Mouse (Mus musculus): ENCODE measurements around the gene Ganab.
"Not testable (repeated sequence)": the region's sequence is repeated elsewhere in the genome, so short reads cannot be mapped to it uniquely, and the experiment has no call there.

The Ganab gene

DNA sequence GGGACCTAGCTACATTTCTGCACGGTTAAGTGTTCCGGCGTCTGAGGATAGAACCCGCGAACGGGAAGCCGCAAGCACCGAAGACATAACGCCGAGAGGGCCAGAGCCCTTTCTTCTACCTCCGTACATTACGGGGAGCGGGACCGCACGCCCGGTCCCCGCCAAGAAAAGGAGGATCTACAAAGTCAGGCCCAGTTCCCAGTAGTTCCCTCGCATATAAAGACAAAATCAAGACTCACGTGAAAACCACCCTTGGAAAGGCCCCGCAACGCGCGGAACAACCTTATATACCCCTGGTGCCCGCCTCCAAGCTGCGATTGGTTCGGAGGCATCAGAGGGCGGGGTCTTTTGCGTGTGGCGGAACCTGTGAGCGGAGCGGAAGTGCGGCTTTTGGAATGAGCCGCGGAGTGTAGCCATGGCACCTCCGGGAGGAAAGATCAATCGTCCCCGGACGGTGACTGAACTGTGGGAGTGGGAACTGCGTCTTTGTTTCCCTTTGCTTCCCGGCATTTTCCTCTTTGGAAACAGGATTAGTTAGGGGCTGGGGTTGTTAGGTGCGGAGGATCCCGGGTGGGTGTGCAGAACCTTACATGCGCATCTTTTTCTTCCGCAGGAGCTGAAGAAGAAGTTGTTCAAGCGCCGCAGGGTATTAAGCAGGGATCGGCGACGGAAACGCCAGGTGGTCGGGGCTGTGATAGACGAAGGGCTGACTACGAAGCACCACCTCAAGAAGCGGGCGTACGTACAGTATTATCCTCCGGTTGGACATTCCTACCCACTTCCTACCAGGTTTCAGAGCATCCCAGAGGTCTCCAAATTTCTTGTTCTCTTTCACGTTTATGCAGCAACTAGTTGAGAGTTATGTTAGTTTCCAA, 9.1 kb upstream of the Ganab start, which contains the start of the genes 1810009A15Rik and Gm49416:
Gene 1810009A15Rik (plus strand): TSS at position 343 of the 875 bp plus-strand sequence.
Gene Gm49416 (plus strand): TSS at position 416 of the 875 bp plus-strand sequence.
- peak; percentile 86 for DNase-seq (ENCODE audit: low read depth, low spot score)

DNA sequence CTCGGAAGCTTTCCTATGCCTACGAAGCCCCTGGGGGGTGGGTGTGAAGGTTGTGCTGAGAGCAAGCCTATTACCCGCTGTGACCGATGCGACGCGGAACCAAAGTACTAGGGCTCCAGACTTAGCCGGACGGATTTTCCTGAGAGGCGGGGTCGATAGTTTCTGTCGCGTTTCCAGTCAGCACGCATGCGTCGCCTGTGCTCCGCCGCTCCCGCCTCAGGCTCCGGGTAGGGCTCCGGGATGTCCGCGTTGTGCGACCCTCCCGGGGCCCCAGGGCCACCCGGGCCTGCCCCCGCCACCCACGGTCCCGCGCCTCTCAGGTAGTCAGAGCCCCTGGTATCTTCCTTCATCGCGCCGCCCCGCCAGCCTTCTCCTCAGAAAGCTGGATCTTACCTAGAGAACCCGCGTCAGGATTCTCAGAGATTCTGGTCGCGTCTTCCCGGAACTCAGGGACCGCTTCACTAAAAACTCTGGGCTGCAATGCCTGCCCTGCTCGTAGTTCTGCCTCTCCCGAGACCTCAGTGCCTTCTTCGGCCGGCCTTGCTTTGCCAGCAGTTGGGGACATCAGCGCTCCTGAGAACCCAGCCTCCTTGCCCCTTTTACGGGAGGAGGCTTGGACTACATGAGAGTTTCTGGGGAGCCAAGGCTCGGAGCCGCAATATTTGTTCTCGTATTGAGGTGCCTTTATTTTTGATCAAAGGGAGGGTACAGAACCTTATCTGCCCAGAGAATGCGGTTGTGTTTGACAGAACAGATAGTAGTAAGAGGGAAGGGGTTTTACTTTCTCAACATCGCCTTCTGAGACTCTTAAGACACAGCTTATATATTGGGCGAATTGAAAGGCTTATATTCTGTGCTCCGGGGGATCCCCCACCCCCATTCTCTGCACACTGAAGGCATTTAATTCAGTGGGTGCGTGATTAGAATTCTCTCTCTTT, 4.8 kb upstream of the Ganab start, which contains the start of gene Ints5:
Gene Ints5 (plus strand): TSS at position 177 of the 938 bp plus-strand sequence.
- DNase-seq (ENCODE audit: low read depth, low spot score) = peak; percentile 82

GRCm38 (mm10) chr19:8895397-8895960, 2.4 kb upstream of the Ganab start:
- DNase-seq (ENCODE audit: low read depth, low spot score) = no peak

GRCm38 (mm10) chr19:8896231-8896630, 1.6 kb upstream of the Ganab start:
- not testable (repeated sequence) for DNase-seq (ENCODE audit: low read depth, low spot score)

DNA sequence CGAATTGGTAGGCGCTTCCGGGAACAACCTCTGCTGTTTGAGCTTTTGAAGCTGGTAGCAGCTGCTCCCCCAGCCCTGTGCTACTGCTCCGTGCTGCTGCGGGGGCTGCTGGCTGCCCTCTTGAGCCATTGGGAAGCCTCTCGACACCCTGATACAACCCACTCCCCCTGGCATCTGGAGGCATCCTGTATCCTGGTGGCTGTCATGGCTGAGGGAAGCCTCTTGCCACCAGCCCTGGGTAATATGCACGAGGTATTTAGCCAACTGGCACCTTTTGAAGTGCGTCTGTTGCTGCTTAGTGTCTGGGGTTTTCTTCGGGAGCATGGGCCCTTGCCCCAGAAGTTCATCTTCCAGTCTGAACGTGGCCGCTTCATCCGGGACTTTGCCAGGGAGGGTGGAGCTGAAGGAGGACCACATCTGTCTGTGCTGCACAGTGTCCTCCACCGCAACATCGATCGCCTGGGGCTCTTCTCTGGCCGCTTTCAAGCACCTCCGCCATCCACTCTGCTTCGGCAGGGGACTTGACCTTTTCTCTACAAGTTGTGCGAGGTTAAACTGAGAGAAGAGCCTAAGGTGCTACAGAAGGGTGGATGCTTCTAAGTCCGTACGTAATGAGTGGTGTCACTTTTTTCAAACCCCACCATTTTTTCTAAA, 533 bp upstream of the Ganab start:
- not testable (repeated sequence) for DNase-seq (ENCODE audit: low read depth, low spot score)

- no peak for DNase-seq (ENCODE audit: low read depth, low spot score)
Observed at GRCm38 (mm10) chr19:8898576-8898975, 705 bp downstream of the Ganab start.

- no peak for DNase-seq (ENCODE audit: low read depth, low spot score)
Observed at GRCm38 (mm10) chr19:8899079-8899478, 1.2 kb downstream of the Ganab start.

GRCm38 (mm10) chr19:8903412-8903811, 5.5 kb downstream of the Ganab start:
- no peak for DNase-seq (ENCODE audit: low read depth, low spot score)

GRCm38 (mm10) chr19:8908531-8908930, 10.7 kb downstream of the Ganab start:
- no peak for DNase-seq (ENCODE audit: low read depth, low spot score)

GRCm38 (mm10) chr19:8911810-8912209, 13.9 kb downstream of the Ganab start:
- no peak for DNase-seq (ENCODE audit: low read depth, low spot score)

DNA sequence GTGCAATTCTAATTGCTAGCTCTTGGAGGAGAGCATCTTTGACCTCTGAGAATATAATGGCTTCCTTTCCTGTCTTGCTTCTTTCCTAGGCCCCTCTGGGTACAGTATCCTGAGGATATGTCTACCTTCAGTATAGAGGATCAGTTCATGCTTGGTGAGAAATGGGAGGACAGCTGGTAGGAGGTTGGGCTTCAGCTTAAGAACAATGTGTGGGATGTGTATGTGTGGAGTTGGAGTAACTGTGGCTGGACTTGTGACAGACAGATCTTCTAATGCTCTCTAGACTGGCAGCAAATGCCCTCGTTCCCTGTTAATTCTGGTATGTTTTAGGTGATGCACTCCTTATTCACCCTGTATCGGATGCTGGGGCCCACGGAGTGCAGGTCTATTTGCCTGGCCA, 16.3 kb downstream of the Ganab start:
- DNase-seq (ENCODE audit: low read depth, low spot score) = no peak

- no peak for DNase-seq (ENCODE audit: low read depth, low spot score)
Observed at GRCm38 (mm10) chr19:8919000-8919399, 21.1 kb downstream of the Ganab start.

DNA sequence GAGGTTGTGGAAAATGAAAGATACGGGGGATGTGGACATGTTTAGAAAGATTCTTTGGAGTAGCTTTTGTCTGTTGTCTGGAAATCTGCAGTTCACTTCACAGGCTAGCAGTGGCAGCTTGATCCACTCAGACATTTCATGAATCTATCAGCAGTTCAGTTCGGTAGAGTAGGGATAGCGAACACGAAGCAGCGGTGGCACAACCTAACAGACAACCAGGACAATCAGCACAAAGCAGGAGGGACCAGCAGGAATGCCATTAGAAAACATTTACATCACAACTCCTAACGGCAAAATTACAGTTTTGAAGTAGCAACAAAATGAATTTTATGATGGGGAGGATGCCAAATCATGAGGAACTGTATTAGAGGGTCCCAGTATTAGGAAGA, 21.8 kb downstream of the Ganab start:
- DNase-seq (ENCODE audit: low read depth, low spot score) = no peak

GRCm38 (mm10) chr19:8920073-8920736, 22.3 kb downstream of the Ganab start, which contains the start of gene B3gat3:
B3gat3 (plus strand) TSS chr19:8920374.
- peak; percentile 86 for DNase-seq (ENCODE audit: low read depth, low spot score)

GRCm38 (mm10) chr19:8920836-8921291, 23.0 kb downstream of the Ganab start:
- no peak for DNase-seq (ENCODE audit: low read depth, low spot score)

DNA sequence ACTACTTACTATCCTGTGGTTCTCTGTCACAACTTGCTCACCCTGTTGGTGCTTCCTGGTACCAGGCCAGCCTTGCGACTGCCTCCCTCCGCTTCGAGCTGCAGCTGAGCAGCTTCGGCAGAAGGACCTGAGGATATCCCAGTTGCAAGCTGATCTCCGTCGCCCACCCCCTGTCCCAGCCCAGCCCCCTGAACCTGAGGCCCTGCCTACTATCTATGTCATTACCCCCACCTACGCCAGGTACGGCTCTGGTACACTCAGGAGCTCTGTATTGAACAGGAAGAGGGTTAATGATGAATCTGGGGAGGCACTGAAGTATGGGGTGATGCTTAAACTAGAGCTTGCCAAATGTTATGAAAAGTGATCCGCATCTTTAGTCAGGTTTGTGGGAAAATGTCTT, 23.9 kb downstream of the Ganab start:
- DNase-seq (ENCODE audit: low read depth, low spot score) = no peak

DNA sequence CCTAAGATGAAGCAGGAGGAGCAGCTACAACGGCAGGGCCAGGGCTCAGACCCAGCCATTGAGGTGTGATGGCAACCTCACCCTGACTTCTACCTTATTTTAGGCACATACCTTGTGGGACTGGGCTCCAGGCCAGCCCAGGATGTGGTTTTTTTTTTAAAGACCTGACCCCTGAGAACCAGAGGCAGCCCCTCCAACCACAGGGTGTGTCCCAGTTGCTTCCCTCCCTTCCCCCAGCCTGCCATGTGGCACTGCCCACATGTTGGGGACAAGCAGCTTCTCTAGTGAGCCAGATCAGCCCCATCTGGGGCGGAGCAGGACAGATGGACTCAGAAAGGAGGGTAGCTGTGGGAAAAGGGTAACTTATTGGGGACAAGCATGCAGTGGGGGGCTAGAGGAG, 28.9 kb downstream of the Ganab start:
- DNase-seq (ENCODE audit: low read depth, low spot score) = no peak

- DNase-seq (ENCODE audit: low read depth, low spot score) = no peak
Observed at GRCm38 (mm10) chr19:8927891-8928525, 30.1 kb downstream of the Ganab start.

- DNase-seq (ENCODE audit: low read depth, low spot score) = no peak
Observed at GRCm38 (mm10) chr19:8928689-8929223, 30.9 kb downstream of the Ganab start.

All from retina, adult 2 months (tissue).